Mouse (Mus musculus): ENCODE data around the gene Cfap54.

Gene Cfap54

GRCm38 (mm10) chr10:93081133-93081779 is at the start of gene Cfap54:
TSS of gene Cfap54 (minus strand) at chr10:93081618.
- CTCF ChIA-PET, result interaction anchor here (0.5 to 1.3 kb wide), 3 partner anchors 19 to 1944 kb away, joined by 3 read pairs; no protein-coding TSS in a partner anchor

GRCm38 (mm10) chr10:93130456-93130940 is 49.1 kb upstream of the Cfap54 start:
- CTCF ChIA-PET, result no interaction called here

- CTCF ChIA-PET, result no interaction called here
Measured at GRCm38 (mm10) chr10:93129904-93130455, 48.6 kb upstream of the Cfap54 start.

- CTCF ChIA-PET, result no interaction called here
Measured at GRCm38 (mm10) chr10:93129345-93129744, 47.9 kb upstream of the Cfap54 start.

GRCm38 (mm10) chr10:93128566-93128965 is 47.1 kb upstream of the Cfap54 start:
- CTCF ChIA-PET, result no interaction called here

- CTCF ChIA-PET, result interaction anchor here (0.6 kb wide), 1 partner anchor 21 kb away, joined by 7 read pairs; no protein-coding TSS in a partner anchor
Measured at GRCm38 (mm10) chr10:93126025-93126424, 44.6 kb upstream of the Cfap54 start.

GRCm38 (mm10) chr10:93123957-93124613 is 42.7 kb upstream of the Cfap54 start:
- CTCF ChIA-PET, result interaction anchor here (0.6 to 0.7 kb wide), 2 partner anchors 13 to 58 kb away, joined by 3 read pairs; no protein-coding TSS in a partner anchor

- CTCF ChIA-PET, result no interaction called here
Measured at GRCm38 (mm10) chr10:93123310-93123709, 41.9 kb upstream of the Cfap54 start.

- CTCF ChIA-PET, result no interaction called here
Measured at GRCm38 (mm10) chr10:93122399-93123184, 41.2 kb upstream of the Cfap54 start.

GRCm38 (mm10) chr10:93121262-93121860 is 39.9 kb upstream of the Cfap54 start:
- CTCF ChIA-PET, result interaction anchor here (0.6 kb wide), 1 partner anchor 1912 kb away, joined by 4 read pairs; no protein-coding TSS in a partner anchor

- CTCF ChIA-PET, result no interaction called here
Measured at GRCm38 (mm10) chr10:93119809-93120208, 38.4 kb upstream of the Cfap54 start.

GRCm38 (mm10) chr10:93116636-93117035 is 35.2 kb upstream of the Cfap54 start:
- CTCF ChIA-PET, result interaction anchor here (0.7 kb wide), 1 partner anchor 75 kb away, joined by 3 read pairs; no protein-coding TSS in a partner anchor

GRCm38 (mm10) chr10:93115743-93116142 is 34.3 kb upstream of the Cfap54 start:
- CTCF ChIA-PET, result no interaction called here

- CTCF ChIA-PET, result no interaction called here
Measured at GRCm38 (mm10) chr10:93114782-93115181, 33.4 kb upstream of the Cfap54 start.

- CTCF ChIA-PET, result interaction anchor here (0.7 kb wide), 1 partner anchor 163 kb away, joined by 3 read pairs; no protein-coding TSS in a partner anchor
Measured at GRCm38 (mm10) chr10:93113968-93114367, 32.5 kb upstream of the Cfap54 start.

- CTCF ChIA-PET, result no interaction called here
Measured at GRCm38 (mm10) chr10:93112021-93112420, 30.6 kb upstream of the Cfap54 start.

GRCm38 (mm10) chr10:93111412-93111811 is 30.0 kb upstream of the Cfap54 start:
- CTCF ChIA-PET, result no interaction called here

- CTCF ChIA-PET, result no interaction called here
Measured at GRCm38 (mm10) chr10:93105358-93105757, 23.9 kb upstream of the Cfap54 start.

GRCm38 (mm10) chr10:93104357-93104756 is 22.9 kb upstream of the Cfap54 start:
- CTCF ChIA-PET, result no interaction called here

GRCm38 (mm10) chr10:93103676-93104075 is 22.3 kb upstream of the Cfap54 start:
- CTCF ChIA-PET, result no interaction called here

- CTCF ChIA-PET, result no interaction called here
Measured at GRCm38 (mm10) chr10:93102321-93102720, 20.9 kb upstream of the Cfap54 start.
